Mouse (Mus musculus): ENCODE data around the gene Ppm1d. TPM values are rescaled to one million over a fixed set of nuclear protein-coding genes. Genes with fewer than 3 reads are reported as not detected.

The Ppm1d gene
- polyA plus RNA-seq, 1 experiment from 2014 or later, result 30.7 TPM

DNA sequence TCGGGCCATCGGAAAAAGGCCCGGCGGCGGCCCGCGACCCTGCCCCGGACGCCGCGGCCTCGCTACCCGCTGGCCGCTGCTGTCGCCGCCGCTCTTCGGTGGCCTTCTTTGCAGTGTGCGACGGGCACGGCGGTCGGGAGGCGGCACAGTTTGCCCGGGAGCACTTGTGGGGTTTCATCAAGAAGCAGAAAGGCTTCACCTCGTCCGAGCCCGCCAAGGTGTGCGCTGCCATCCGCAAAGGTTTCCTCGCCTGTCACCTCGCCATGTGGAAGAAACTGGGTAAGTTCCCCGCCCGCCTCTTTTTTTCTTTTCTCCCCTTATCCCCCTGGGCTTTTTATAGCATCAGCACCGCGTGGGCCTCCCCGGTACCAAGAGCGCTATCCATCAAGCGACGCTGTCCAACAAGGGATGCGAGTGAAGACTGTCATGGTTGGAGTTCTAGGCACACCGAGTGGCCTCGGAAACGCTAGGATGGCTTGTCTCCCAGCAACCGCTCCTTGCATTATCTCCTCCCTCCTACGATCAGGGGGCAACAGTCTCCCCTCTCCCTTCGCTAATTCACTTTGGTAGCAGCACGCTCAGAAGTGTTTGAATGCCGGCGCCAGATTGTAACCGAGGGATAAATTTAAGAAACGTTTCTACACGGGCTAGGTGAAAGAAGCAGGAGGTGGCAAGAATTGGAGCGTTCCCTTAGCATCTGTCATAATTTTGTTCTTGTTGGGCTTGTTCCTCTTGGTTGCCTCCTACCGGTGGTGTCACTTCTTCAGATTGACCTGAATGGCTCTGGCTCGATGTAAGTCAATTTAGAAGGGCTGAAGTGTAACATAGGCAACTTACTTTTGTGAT, 824 bp downstream of the Ppm1d start:
- ATAC-seq (replicated peaks; ENCODE audit: insufficient number of reproducible peaks, low FRiP score, low TSS enrichment, low read depth), result no peak; the same call in 1 of the 2 replicates
- peak; percentile 60 for DNase-seq (ENCODE audit: low spot score)
- Histone ChIP-seq H3K36me3 (replicated peaks; ENCODE audit: control insufficient read depth, insufficient read depth, low read depth, low read length) (no peaks in the 10 kb centered on the region), H3K27me3 (ENCODE audit: control insufficient read depth, insufficient read depth, low read length) (no peaks in the 10 kb centered on the region), H3K9me3 (replicated peaks; ENCODE audit: control insufficient read depth, low read length) (no peaks in the 10 kb centered on the region), H3K9ac (replicated peaks; ENCODE audit: low read length) (peak overlapping the region; percentile 93), H3K4me1 (ENCODE audit: control insufficient read depth, insufficient read depth, low read length) (no peaks in the 10 kb centered on the region), H3K27ac (replicated peaks; ENCODE audit: low read depth, low read length) (peak overlapping the region; percentile 73), H3K4me3 (ENCODE audit: low read depth, low read length) (peak overlapping the region; percentile 82), H3K4me2 (ENCODE audit: low read depth, low read length) (peak overlapping the region; percentile 56)
- WGBS, result under 1% methylated on average over 56 of the region's 56 CpGs

DNA sequence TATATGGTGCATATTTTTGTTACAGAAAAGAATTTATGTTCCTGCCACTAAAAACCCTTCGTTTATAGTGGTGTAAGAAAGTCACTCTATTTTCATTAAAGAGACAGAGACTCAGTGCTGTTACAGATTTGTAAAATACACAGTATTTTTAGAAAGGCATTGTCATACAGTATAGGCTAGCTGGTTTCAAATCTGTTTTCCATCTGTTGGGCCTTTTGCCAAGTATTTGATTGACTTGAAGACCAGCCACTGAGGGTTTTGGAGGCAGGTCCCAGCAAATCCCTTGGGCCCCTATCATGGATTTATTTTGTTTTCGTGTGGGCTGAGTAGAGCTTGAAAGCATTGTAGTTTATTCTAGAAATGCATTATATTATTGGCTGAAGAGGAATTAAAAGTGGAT, 1.8 kb downstream of the Ppm1d start:
- no peaks in the 10 kb centered on the region for H3K27me3 ChIP-seq (ENCODE audit: control insufficient read depth, insufficient read depth, low read length)
- peak overlapping the region; percentile 56 for H3K4me2 ChIP-seq (ENCODE audit: low read depth, low read length)
- no peaks in the 10 kb centered on the region for H3K9me3 ChIP-seq (replicated peaks; ENCODE audit: control insufficient read depth, low read length)
- no peak for ATAC-seq (replicated peaks; ENCODE audit: insufficient number of reproducible peaks, low FRiP score, low TSS enrichment, low read depth)
- 29% methylated on average over 2 of the region's 2 CpGs for WGBS
- peak; percentile 89 for DNase-seq (ENCODE audit: low spot score)
- no peaks in the 10 kb centered on the region for H3K4me1 ChIP-seq (ENCODE audit: control insufficient read depth, insufficient read depth, low read length)
- no peaks in the 10 kb centered on the region for H3K36me3 ChIP-seq (replicated peaks; ENCODE audit: control insufficient read depth, insufficient read depth, low read depth, low read length)
- H3K9ac ChIP-seq (replicated peaks; ENCODE audit: low read length), result no peak overlapping the region
- peak overlapping the region; percentile 82 for H3K4me3 ChIP-seq (ENCODE audit: low read depth, low read length)
- no peak overlapping the region for H3K27ac ChIP-seq (replicated peaks; ENCODE audit: low read depth, low read length)

DNA sequence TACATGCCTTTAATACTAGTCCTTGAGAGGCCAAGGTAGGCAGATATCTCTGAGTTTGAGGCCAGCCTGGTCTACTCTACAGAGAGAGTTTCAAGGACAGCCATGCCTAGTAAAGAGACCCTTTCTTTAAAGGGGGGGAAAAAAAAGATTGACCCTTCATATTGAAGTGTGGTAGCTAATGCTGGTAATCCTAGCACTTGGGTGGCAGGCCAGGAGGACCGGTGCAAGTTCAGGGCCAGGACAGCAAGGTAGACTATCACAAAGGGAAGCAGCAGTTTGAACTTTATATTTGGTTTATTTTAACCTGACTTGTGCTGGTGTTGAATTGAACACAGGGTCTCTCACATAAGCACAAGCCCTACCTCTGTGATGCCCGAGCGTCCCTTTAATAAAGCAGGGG, 2.3 kb downstream of the Ppm1d start:
- Histone ChIP-seq H3K4me1 (ENCODE audit: control insufficient read depth, insufficient read depth, low read length) (no peaks in the 10 kb centered on the region), H3K9me3 (replicated peaks; ENCODE audit: control insufficient read depth, low read length) (no peaks in the 10 kb centered on the region), H3K4me3 (ENCODE audit: low read depth, low read length) (peak overlapping the region; percentile 13; the same call in 1 of the 2 replicates), H3K9ac (replicated peaks; ENCODE audit: low read length) (no peak overlapping the region), H3K27ac (replicated peaks; ENCODE audit: low read depth, low read length) (no peak overlapping the region), H3K27me3 (ENCODE audit: control insufficient read depth, insufficient read depth, low read length) (no peaks in the 10 kb centered on the region), H3K36me3 (replicated peaks; ENCODE audit: control insufficient read depth, insufficient read depth, low read depth, low read length) (no peaks in the 10 kb centered on the region), H3K4me2 (ENCODE audit: low read depth, low read length) (peak overlapping the region; percentile 56; the same call in 1 of the 2 replicates)
- DNase-seq (ENCODE audit: low spot score) (no peak), ATAC-seq (replicated peaks; ENCODE audit: insufficient number of reproducible peaks, low FRiP score, low TSS enrichment, low read depth) (no peak)
- WGBS, result 85% methylated on average over 3 of the region's 3 CpGs

DNA sequence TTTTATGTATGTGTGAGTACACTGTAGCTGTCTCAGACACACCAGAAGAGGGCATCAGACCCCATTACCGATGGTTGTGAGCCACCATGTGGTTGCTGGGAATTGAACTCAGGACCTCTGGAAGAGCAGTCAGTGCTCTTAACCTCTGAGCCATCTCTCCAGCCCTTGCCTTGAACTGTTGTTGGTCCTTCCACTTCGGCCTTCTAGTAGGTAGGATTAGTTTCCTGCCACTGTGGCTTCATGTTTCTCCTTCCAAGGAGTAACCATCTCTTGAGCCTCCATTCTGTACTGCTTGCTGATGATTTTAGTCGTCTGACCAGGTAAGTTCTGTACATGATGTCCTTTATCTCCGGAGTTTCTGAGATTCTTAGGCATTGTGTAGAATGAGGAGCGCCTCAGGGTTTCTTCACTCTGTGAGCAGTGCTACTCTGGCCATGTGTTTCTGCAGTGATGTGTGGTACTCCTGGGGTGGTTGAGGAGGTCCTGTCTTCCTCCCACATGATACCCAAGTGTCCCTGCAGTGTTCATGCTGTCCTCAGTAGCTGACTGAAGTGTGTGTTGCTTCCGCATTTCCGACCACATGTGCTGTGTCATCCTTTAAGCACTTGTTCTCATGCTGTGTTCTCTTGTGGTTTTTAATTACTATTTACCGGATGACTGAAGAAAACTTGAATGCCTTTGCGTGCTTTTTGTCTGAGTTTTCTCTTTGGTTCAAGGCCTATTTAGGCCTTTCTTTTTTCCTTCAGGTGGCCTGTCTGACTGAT, 12.7 kb downstream of the Ppm1d start:
- H3K4me1 ChIP-seq (ENCODE audit: control insufficient read depth, insufficient read depth, low read length), result no peaks in the 10 kb centered on the region
- 90% methylated on average over 9 of the region's 9 CpGs for WGBS
- H3K9ac ChIP-seq (replicated peaks; ENCODE audit: low read length), result no peak overlapping the region
- H3K4me2 ChIP-seq (ENCODE audit: low read depth, low read length), result no peak overlapping the region
- DNase-seq (ENCODE audit: low spot score), result no peak
- no peak overlapping the region for H3K4me3 ChIP-seq (ENCODE audit: low read depth, low read length)
- ATAC-seq (replicated peaks; ENCODE audit: insufficient number of reproducible peaks, low FRiP score, low TSS enrichment, low read depth), result no peak
- H3K27ac ChIP-seq (replicated peaks; ENCODE audit: low read depth, low read length), result no peak overlapping the region
- H3K27me3 ChIP-seq (ENCODE audit: control insufficient read depth, insufficient read depth, low read length), result no peaks in the 10 kb centered on the region
- H3K36me3 ChIP-seq (replicated peaks; ENCODE audit: control insufficient read depth, insufficient read depth, low read depth, low read length), result no peaks in the 10 kb centered on the region
- no peaks in the 10 kb centered on the region for H3K9me3 ChIP-seq (replicated peaks; ENCODE audit: control insufficient read depth, low read length)

DNA sequence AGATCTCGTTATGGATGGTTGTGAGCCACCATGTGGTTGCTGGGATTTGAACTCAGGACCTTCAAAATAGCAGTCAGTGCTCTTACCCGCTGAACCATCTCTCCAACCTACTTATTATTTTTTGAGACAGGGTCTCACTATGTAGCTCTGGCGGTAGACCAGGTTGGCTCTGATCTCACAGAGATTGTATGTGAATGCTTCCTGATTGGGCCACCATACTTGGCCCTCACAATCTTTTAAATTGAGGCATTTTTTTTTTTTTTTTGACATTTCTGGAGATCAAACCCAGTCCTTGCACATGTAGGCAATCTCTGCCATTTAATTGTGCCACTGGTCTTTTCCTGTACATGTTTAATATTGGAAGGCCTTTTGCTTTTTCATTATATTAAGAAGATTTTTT, 17.7 kb downstream of the Ppm1d start:
- Histone ChIP-seq H3K4me3 (ENCODE audit: low read depth, low read length) (no peak overlapping the region), H3K9me3 (replicated peaks; ENCODE audit: control insufficient read depth, low read length) (no peaks in the 10 kb centered on the region), H3K27ac (replicated peaks; ENCODE audit: low read depth, low read length) (no peak overlapping the region), H3K27me3 (ENCODE audit: control insufficient read depth, insufficient read depth, low read length) (no peaks in the 10 kb centered on the region), H3K36me3 (replicated peaks; ENCODE audit: control insufficient read depth, insufficient read depth, low read depth, low read length) (no peaks in the 10 kb centered on the region), H3K9ac (replicated peaks; ENCODE audit: low read length) (no peak overlapping the region), H3K4me1 (ENCODE audit: control insufficient read depth, insufficient read depth, low read length) (no peaks in the 10 kb centered on the region), H3K4me2 (ENCODE audit: low read depth, low read length) (no peak overlapping the region)
- DNase-seq (ENCODE audit: low spot score) (no peak), ATAC-seq (replicated peaks; ENCODE audit: insufficient number of reproducible peaks, low FRiP score, low TSS enrichment, low read depth) (no peak)
- WGBS, result 95% methylated on average over 3 of the region's 3 CpGs

DNA sequence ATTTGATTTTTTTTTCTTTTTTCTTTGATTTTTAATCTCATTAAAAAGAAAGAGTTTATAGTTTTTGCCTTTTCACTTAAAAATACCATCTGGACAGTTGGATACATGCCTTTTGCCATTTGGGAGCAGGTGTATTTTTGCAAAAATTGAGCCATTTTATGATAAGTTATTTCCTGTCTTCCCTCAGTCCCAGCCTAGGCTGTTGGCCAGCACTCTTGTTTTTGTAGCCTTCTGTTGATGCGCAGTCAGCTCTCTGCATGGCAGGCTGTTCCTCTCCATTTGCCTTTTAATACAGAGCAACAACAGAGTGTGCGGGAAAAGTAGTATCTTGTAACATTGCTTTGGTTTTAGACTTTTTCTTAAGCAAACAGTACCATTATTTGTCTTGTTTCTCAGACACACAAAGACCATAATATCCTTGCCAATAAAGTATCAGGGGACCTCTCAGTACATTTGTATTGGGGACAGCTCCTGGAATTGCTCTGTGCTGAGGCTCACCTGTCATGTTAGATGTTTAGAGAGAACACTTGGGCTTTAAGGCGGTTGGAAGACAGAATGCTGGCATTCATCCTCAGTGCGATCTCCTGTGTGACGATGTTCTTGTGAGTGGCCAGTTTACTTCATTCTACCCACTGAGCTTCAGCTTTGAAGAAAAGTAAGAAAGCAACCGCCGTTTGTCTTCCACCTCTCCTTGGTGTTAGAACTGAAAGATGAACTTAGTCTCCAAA, 18.3 kb downstream of the Ppm1d start:
- Histone ChIP-seq H3K27ac (replicated peaks; ENCODE audit: low read depth, low read length) (no peak overlapping the region), H3K27me3 (ENCODE audit: control insufficient read depth, insufficient read depth, low read length) (no peaks in the 10 kb centered on the region), H3K4me2 (ENCODE audit: low read depth, low read length) (no peak overlapping the region), H3K4me1 (ENCODE audit: control insufficient read depth, insufficient read depth, low read length) (no peaks in the 10 kb centered on the region), H3K36me3 (replicated peaks; ENCODE audit: control insufficient read depth, insufficient read depth, low read depth, low read length) (no peaks in the 10 kb centered on the region), H3K9me3 (replicated peaks; ENCODE audit: control insufficient read depth, low read length) (no peaks in the 10 kb centered on the region), H3K4me3 (ENCODE audit: low read depth, low read length) (no peak overlapping the region), H3K9ac (replicated peaks; ENCODE audit: low read length) (no peak overlapping the region)
- DNase-seq (ENCODE audit: low spot score) (no peak), ATAC-seq (replicated peaks; ENCODE audit: insufficient number of reproducible peaks, low FRiP score, low TSS enrichment, low read depth) (no peak)
- WGBS, result 94% methylated on average over 7 of the region's 7 CpGs

DNA sequence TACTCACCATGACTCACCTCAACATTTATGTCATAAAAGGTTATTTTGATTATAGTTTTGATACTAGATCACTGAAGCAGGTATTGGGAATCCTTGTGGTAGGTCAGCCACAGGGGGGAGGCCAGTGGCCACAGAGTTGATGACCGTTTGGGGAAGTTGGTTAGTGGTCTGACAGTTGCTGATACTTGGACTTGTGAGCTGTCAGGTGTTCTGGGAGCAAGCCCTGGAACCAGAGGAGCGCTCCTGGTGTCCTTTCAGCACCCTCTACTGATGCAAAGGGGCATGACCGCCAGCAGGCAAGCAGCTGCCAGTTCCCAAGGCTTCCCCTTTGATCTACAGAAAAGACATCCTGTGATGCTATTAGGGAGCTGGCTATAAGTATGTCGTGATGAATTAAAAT, 23.7 kb downstream of the Ppm1d start:
- Histone ChIP-seq H3K9me3 (replicated peaks; ENCODE audit: control insufficient read depth, low read length) (no peaks in the 10 kb centered on the region), H3K27ac (replicated peaks; ENCODE audit: low read depth, low read length) (no peak overlapping the region), H3K36me3 (replicated peaks; ENCODE audit: control insufficient read depth, insufficient read depth, low read depth, low read length) (no peaks in the 10 kb centered on the region; the same call in 1 of the 2 replicates), H3K4me2 (ENCODE audit: low read depth, low read length) (no peak overlapping the region), H3K27me3 (ENCODE audit: control insufficient read depth, insufficient read depth, low read length) (no peaks in the 10 kb centered on the region), H3K4me1 (ENCODE audit: control insufficient read depth, insufficient read depth, low read length) (no peaks in the 10 kb centered on the region), H3K9ac (replicated peaks; ENCODE audit: low read length) (no peak overlapping the region), H3K4me3 (ENCODE audit: low read depth, low read length) (no peak overlapping the region)
- 56% methylated on average over 4 of the region's 4 CpGs for WGBS
- DNase-seq (ENCODE audit: low spot score) (peak; percentile 46), ATAC-seq (replicated peaks; ENCODE audit: insufficient number of reproducible peaks, low FRiP score, low TSS enrichment, low read depth) (no peak)

Data from embryonic facial prominence, embryonic 11.5 days (tissue).